Comparison of ENCODE assay signal across 28 mouse cellular contexts in the genomic region with DNA sequence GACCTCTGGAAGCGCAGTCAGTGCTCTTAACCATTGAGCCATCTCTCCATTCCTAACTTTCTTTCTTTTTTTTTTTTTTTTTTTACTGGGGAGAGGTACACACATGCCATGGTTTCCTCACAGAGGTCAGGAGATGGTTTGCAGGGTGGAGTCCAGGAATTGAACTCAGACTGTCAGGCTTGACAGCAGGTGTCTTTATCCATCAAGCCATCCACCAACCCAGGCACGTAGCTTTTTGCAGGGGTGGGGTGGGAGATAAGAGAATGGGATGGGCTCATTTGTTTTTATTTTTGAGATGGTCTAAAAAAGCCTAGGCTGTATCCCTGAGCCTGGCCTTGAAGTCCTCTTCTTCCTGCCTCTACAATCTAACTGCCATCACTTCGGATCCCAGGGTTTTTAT. TPM values are rescaled to one million over a fixed set of nuclear protein-coding genes. Genes with fewer than 3 reads are reported as not detected.
DNase-seq lines count a peak whose midpoint lies in the region; ATAC-seq and TF ChIP-seq lines count a peak whose summit lies in the region.
"Had no signal": no experiment of that assay in that cellular context is flagged by ENCODE, and none has a peak within 500 bp of the region (broad histone marks: within the 10 kb centered on the region; RNA-seq: fewer than 3 reads in every experiment).

No protein-coding gene starts in this region.

- H3K27me3 ChIP-seq in liver, adult 2 months (ENCODE audit: control insufficient read depth, insufficient read depth, low read length) = no peaks in the 10 kb centered on the region
- H3K27me3 ChIP-seq in liver, embryonic 13.5 days = no peaks in the 10 kb centered on the region
- H3K27me3 ChIP-seq in liver, embryonic 16.5 days (ENCODE audit: control insufficient read depth, insufficient read depth, low read depth, low read length) = no peaks in the 10 kb centered on the region
- no peaks in the 10 kb centered on the region for H3K27me3 ChIP-seq in forebrain, embryonic 11.5 days (ENCODE audit: control insufficient read depth, insufficient read depth, low read length)
- no peaks in the 10 kb centered on the region for H3K27me3 ChIP-seq in midbrain, embryonic 10.5 days (ENCODE audit: low read depth, poor library complexity, severe bottlenecking)
- H3K27me3 ChIP-seq: embryonic facial prominence, embryonic 13.5 days; forebrain, embryonic 13.5 days; heart, embryonic 13.5 days had no signal

- no peak overlapping the region for H3K4me3 ChIP-seq in liver, adult 2 months (ENCODE audit: insufficient read depth, low read depth, low read length)
- no peak overlapping the region for H3K4me3 ChIP-seq in liver, embryonic 13.5 days (replicated peaks)
- H3K4me3 ChIP-seq in liver, embryonic 16.5 days (ENCODE audit: low read depth, low read length) = no peak overlapping the region
- no peak overlapping the region for H3K4me3 ChIP-seq in forebrain, embryonic 11.5 days (ENCODE audit: low read depth, low read length)
- H3K4me3 ChIP-seq in midbrain, embryonic 10.5 days = no peak overlapping the region
- H3K4me3 ChIP-seq: embryonic facial prominence, embryonic 10.5 days; embryonic facial prominence, embryonic 13.5 days; erythroblast, embryonic 14.5 days; forebrain, embryonic 13.5 days; heart, embryonic 13.5 days had no signal

- ATAC-seq in liver, embryonic 13.5 days (ENCODE audit: low read depth) = peak; percentile 71
- peak; percentile 64 for ATAC-seq in liver, embryonic 16.5 days (ENCODE audit: low read depth)
- ATAC-seq in forebrain, embryonic 11.5 days (replicated peaks; ENCODE audit: low FRiP score) = no peak
- ATAC-seq: CD4-positive, CD25-positive, alpha-beta regulatory T cell, adult 4 months; forebrain, embryonic 13.5 days; forebrain, embryonic 16.5 days; hindbrain, postnatal 0 days had no signal

- TF ChIP-seq CTCF in liver, adult 2 months (IDR thresholded peaks at IDR 0.05; ENCODE audit: low read depth, low read length) = no peak

- H3K9me3 ChIP-seq in liver, embryonic 13.5 days (replicated peaks) = no peaks in the 10 kb centered on the region
- H3K9me3 ChIP-seq in liver, embryonic 16.5 days (replicated peaks; ENCODE audit: control insufficient read depth, low read length) = no peaks in the 10 kb centered on the region
- H3K9me3 ChIP-seq in forebrain, embryonic 11.5 days (ENCODE audit: control insufficient read depth, low read length) = no peaks in the 10 kb centered on the region
- H3K9me3 ChIP-seq in midbrain, embryonic 10.5 days (replicated peaks) = no peaks in the 10 kb centered on the region
- H3K9me3 ChIP-seq: embryonic facial prominence, embryonic 10.5 days; embryonic facial prominence, embryonic 13.5 days; forebrain, embryonic 13.5 days; heart, embryonic 13.5 days had no signal

- H3K36me3 ChIP-seq in liver, adult 2 months (ENCODE audit: control insufficient read depth, insufficient read depth, low read length) = peaks cover 21% of the 10 kb centered on the region
- H3K36me3 ChIP-seq in liver, embryonic 13.5 days = peaks cover 18% of the 10 kb centered on the region
- peaks cover 4% of the 10 kb centered on the region for H3K36me3 ChIP-seq in liver, embryonic 16.5 days (ENCODE audit: control insufficient read depth, insufficient read depth)
- no peaks in the 10 kb centered on the region for H3K36me3 ChIP-seq in forebrain, embryonic 11.5 days (ENCODE audit: control insufficient read depth, insufficient read depth, low read length)
- peaks cover 11% of the 10 kb centered on the region for H3K36me3 ChIP-seq in midbrain, embryonic 10.5 days

- H3K9ac ChIP-seq in liver, adult 2 months (ENCODE audit: low read depth, low read length) = no peak overlapping the region
- H3K9ac ChIP-seq in liver, embryonic 13.5 days = no peak overlapping the region
- no peak overlapping the region for H3K9ac ChIP-seq in liver, embryonic 16.5 days (ENCODE audit: low read depth, low read length)
- H3K9ac ChIP-seq in forebrain, embryonic 11.5 days (ENCODE audit: low read length) = no peak overlapping the region
- H3K9ac ChIP-seq: embryonic facial prominence, embryonic 13.5 days; forebrain, embryonic 13.5 days; heart, embryonic 13.5 days; hindbrain, embryonic 14.5 days had no signal

- TF ChIP-seq POLR2A in liver, adult 2 months (IDR thresholded peaks at IDR 0.05; ENCODE audit: extremely low read depth, insufficient read depth, low read length) = no peak

- H3K27ac ChIP-seq in liver, adult 2 months (replicated peaks; ENCODE audit: insufficient read depth, low read depth, low read length) = peak overlapping the region; percentile 46
- H3K27ac ChIP-seq in liver, embryonic 13.5 days = peak overlapping the region; percentile 56; the same call in 1 of the 2 replicates
- H3K27ac ChIP-seq in liver, embryonic 16.5 days (ENCODE audit: low read length) = no peak overlapping the region
- no peak overlapping the region for H3K27ac ChIP-seq in forebrain, embryonic 11.5 days (ENCODE audit: low read depth, low read length)
- no peak overlapping the region for H3K27ac ChIP-seq in midbrain, embryonic 10.5 days (replicated peaks)
- H3K27ac ChIP-seq: embryonic facial prominence, embryonic 10.5 days; embryonic facial prominence, embryonic 13.5 days; forebrain, embryonic 13.5 days; heart, embryonic 13.5 days; hindbrain, embryonic 14.5 days; hindbrain, postnatal 0 days had no signal

- H3K4me2 ChIP-seq in liver, embryonic 13.5 days = no peak overlapping the region
- H3K4me2 ChIP-seq in liver, embryonic 16.5 days (ENCODE audit: low read depth, low read length) = no peak overlapping the region
- H3K4me2 ChIP-seq in forebrain, embryonic 11.5 days (ENCODE audit: low read depth, low read length, severe bottlenecking) = no peak overlapping the region
- H3K4me2 ChIP-seq: embryonic facial prominence, embryonic 13.5 days; forebrain, embryonic 13.5 days; heart, embryonic 13.5 days; hindbrain, embryonic 14.5 days had no signal

- peak; percentile 31 for DNase-seq in c-Kit-positive CD71-positive TER-119-positive erythroid progenitor cells, embryonic 14.5 days (ENCODE audit: low spot score)
- DNase-seq in liver, adult 2 months (ENCODE audit: extremely low read depth, low read depth, low spot score) = no peak
- DNase-seq in liver, embryonic 13.5 days = peak; percentile 23
- DNase-seq in forebrain, embryonic 11.5 days (ENCODE audit: low spot score) = no peak
- no peak for DNase-seq in adrenal gland, adult 2 months
- no peak for DNase-seq in urinary bladder, postnatal 14 days (ENCODE audit: low spot score)
- no peak for DNase-seq in midbrain, embryonic 10.5 days (ENCODE audit: low spot score)
- DNase-seq: adrenal gland, adult 8-10 months; adrenal gland, postnatal 36 days; cerebellum, adult 11-12 months; cerebellum, adult 8-10 months; cerebellum, postnatal 10 days; cerebellum, postnatal 36 days; embryo, embryonic 11 days; gastrocnemius, postnatal 25 days; heart, adult 18-20 months; heart, postnatal 14 days; heart, postnatal 4 days had no signal

- peaks cover 54% of the 10 kb centered on the region for H3K4me1 ChIP-seq in liver, adult 2 months (ENCODE audit: control insufficient read depth, insufficient read depth, low read length)
- H3K4me1 ChIP-seq in liver, embryonic 13.5 days (replicated peaks) = peaks cover 29% of the 10 kb centered on the region
- peaks cover 13% of the 10 kb centered on the region for H3K4me1 ChIP-seq in liver, embryonic 16.5 days (ENCODE audit: control insufficient read depth, low read depth, low read length)
- no peaks in the 10 kb centered on the region for H3K4me1 ChIP-seq in forebrain, embryonic 11.5 days (replicated peaks; ENCODE audit: control insufficient read depth, insufficient read depth, low read length)
- no peaks in the 10 kb centered on the region for H3K4me1 ChIP-seq in midbrain, embryonic 10.5 days
- H3K4me1 ChIP-seq: embryonic facial prominence, embryonic 10.5 days; embryonic facial prominence, embryonic 13.5 days; forebrain, embryonic 13.5 days; heart, embryonic 13.5 days had no signal

- peaks cover 54% of the 10 kb centered on the region for H3K79me2 ChIP-seq in liver, adult 2 months (ENCODE audit: control insufficient read depth, insufficient read depth, low read length)

- WGBS in liver, adult 2 months = 86% methylated on average over 3 of the region's 3 CpGs
- WGBS in liver, embryonic 13.5 days (ENCODE audit: insufficient replicate concordance) = 73% methylated on average over 3 of the region's 3 CpGs
- WGBS in liver, embryonic 16.5 days (ENCODE audit: insufficient replicate concordance) = 70% methylated on average over 3 of the region's 3 CpGs
- WGBS in forebrain, embryonic 11.5 days = 92% methylated on average over 3 of the region's 3 CpGs
- WGBS in midbrain, embryonic 10.5 days = 88% methylated on average over 3 of the region's 3 CpGs

RNA-seq across cellular contexts. Expression of a gene that starts 12.0 kb away (rescaled TPM):
- total RNA-seq in liver, adult 2 months (2014; rRNA removed) = 257 and 370 TPM in 2 replicates
- 61.0 and 75.6 TPM in 2 replicates for polyA plus RNA-seq in liver, adult 2 months (2012; rRNA removed)
- polyA plus RNA-seq in liver, embryonic 13.5 days (2015; fragmentation: Nextera tagmentation; extraction: Ambion mirVana) = 90.3 and 101 TPM in 2 replicates
- polyA plus RNA-seq in liver, embryonic 16.5 days (2015; fragmentation: Nextera tagmentation; extraction: Ambion mirVana) = 73.4 and 77.2 TPM in 2 replicates
- polyA plus RNA-seq in forebrain, embryonic 11.5 days (2014; fragmentation: Nextera tagmentation; extraction: Ambion mirVana) = 113 and 116 TPM in 2 replicates
- 100 to 1,000 TPM in 1 of 2 experiments, 10 to 100 TPM in 1; 97.8 to 121 TPM for total RNA-seq in adrenal gland, adult 2 months (2021)
- 5.7 and 6.6 TPM in 2 replicates for polyA plus RNA-seq in adrenal gland, adult 2 months (2012; rRNA removed)
- polyA plus RNA-seq in midbrain, embryonic 10.5 days (2016; fragmentation: Nextera tagmentation; extraction: Ambion mirVana) = 124 and 125 TPM in 2 replicates

RNA-seq across cellular contexts. Expression of a gene that starts 12.1 kb away (rescaled TPM):
- total RNA-seq in liver, adult 2 months (2014; rRNA removed) = 45.1 and 51.1 TPM in 2 replicates
- 30.6 and 35.3 TPM in 2 replicates for polyA plus RNA-seq in liver, adult 2 months (2012; rRNA removed)
- 5.8 and 8.4 TPM in 2 replicates for polyA plus RNA-seq in liver, embryonic 13.5 days (2015; fragmentation: Nextera tagmentation; extraction: Ambion mirVana)
- polyA plus RNA-seq in liver, embryonic 16.5 days (2015; fragmentation: Nextera tagmentation; extraction: Ambion mirVana) = 7.9 and 8.8 TPM in 2 replicates
- polyA plus RNA-seq in forebrain, embryonic 11.5 days (2014; fragmentation: Nextera tagmentation; extraction: Ambion mirVana) = 15.2 and 18.5 TPM in 2 replicates
- 10 to 100 TPM; 25.2 to 56.7 TPM for total RNA-seq in adrenal gland, adult 2 months (2021)
- 21.7 and 26.6 TPM in 2 replicates for polyA plus RNA-seq in adrenal gland, adult 2 months (2012; rRNA removed)
- polyA plus RNA-seq in midbrain, embryonic 10.5 days (2016; fragmentation: Nextera tagmentation; extraction: Ambion mirVana) = 12.9 and 14.8 TPM in 2 replicates

Comparison
In these comparisons a context has a peak if more than half of its experiments do, and no peak if none do; other contexts are left out.
1. DNase-seq: peak in c-Kit-positive CD71-positive TER-119-positive erythroid progenitor cells, embryonic 14.5 days (single experiment) and liver, embryonic 13.5 days (single experiment); none in liver, adult 2 months (single experiment), forebrain, embryonic 11.5 days (single experiment), adrenal gland, adult 2 months (single experiment), urinary bladder, postnatal 14 days (single experiment) and midbrain, embryonic 10.5 days (single experiment).
2. H3K27ac ChIP-seq: peak in liver, adult 2 months (single experiment) and liver, embryonic 13.5 days (single experiment); none in liver, embryonic 16.5 days (single experiment), forebrain, embryonic 11.5 days (single experiment) and midbrain, embryonic 10.5 days (single experiment).